ENCODE assay signal across 14 mouse cellular contexts in the genomic region with DNA sequence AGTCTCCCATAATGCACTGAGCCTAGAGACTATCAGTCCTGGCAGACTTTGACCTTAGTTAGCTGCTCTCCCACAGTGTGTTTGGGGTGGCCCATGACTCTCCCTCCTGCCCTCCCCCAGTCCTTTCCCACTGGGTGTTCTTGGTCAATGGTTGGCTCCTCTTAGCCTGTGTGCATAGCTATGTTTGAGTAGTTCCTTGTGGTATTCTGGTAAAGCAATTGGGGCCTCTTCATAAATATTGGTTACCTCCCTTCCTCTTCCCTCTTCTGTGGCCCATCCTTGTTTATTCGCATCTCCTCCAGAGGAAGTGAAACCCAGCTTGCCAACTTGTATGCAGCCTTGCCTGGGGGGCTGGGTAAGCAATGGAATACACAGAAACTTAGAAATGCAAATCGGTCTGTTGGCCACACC.
DNase-seq lines count a peak whose midpoint lies in the region; ATAC-seq lines count a peak whose summit lies in the region.
"Had no signal": no experiment of that assay in that cellular context is flagged by ENCODE, and none has a peak within 500 bp of the region (broad histone marks: within the 10 kb centered on the region; RNA-seq: fewer than 3 reads in every experiment).

No protein-coding gene starts in this region.

- WGBS in kidney, embryonic 15.5 days, result 76% methylated on average over 2 of the region's 2 CpGs

- no peak for ATAC-seq in kidney, embryonic 15.5 days (replicated peaks; ENCODE audit: low FRiP score)
- ATAC-seq: forebrain, postnatal 0 days had no signal

- H3K9ac ChIP-seq in kidney, embryonic 15.5 days, result no peak overlapping the region
- H3K9ac ChIP-seq: forebrain, postnatal 0 days; limb, embryonic 13.5 days; neural tube, embryonic 12.5 days had no signal

- no peaks in the 10 kb centered on the region for H3K27me3 ChIP-seq in kidney, embryonic 15.5 days
- H3K27me3 ChIP-seq: limb, embryonic 13.5 days; neural tube, embryonic 12.5 days had no signal

- no peaks in the 10 kb centered on the region for H3K9me3 ChIP-seq in kidney, embryonic 15.5 days (replicated peaks)
- H3K9me3 ChIP-seq: limb, embryonic 13.5 days; midbrain, embryonic 10.5 days; neural tube, embryonic 12.5 days had no signal

- H3K4me2 ChIP-seq in kidney, embryonic 15.5 days, result no peak overlapping the region
- H3K4me2 ChIP-seq: limb, embryonic 13.5 days; neural tube, embryonic 12.5 days had no signal

- peak; percentile 53 for DNase-seq in kidney, adult 11 months
- peak; percentile 27 for DNase-seq in T-cell, adult 2 months (ENCODE audit: low spot score)
- DNase-seq in lung, postnatal 14 days, result peak; percentile 28
- peak; percentile 57 to 58 for DNase-seq in spleen, adult 18-20 months
- DNase-seq in testis, postnatal 14 days (ENCODE audit: low spot score), result no peak
- no peak for DNase-seq in thymus, postnatal 4 days
- DNase-seq in embryo, embryonic 10.5 days (ENCODE audit: low spot score), result no peak
- DNase-seq: forebrain, postnatal 0 days; heart, postnatal 10 days; layer of hippocampus, adult 9-11 months had no signal

- no peak overlapping the region for H3K27ac ChIP-seq in kidney, embryonic 15.5 days
- H3K27ac ChIP-seq: limb, embryonic 13.5 days; midbrain, embryonic 10.5 days; neural tube, embryonic 12.5 days had no signal

- peaks cover 16% of the 10 kb centered on the region for H3K4me1 ChIP-seq in kidney, embryonic 15.5 days

- H3K4me3 ChIP-seq in kidney, embryonic 15.5 days (replicated peaks), result no peak overlapping the region
- H3K4me3 ChIP-seq: limb, embryonic 13.5 days; midbrain, embryonic 10.5 days; neural tube, embryonic 12.5 days had no signal

- H3K36me3 ChIP-seq in kidney, embryonic 15.5 days, result no peaks in the 10 kb centered on the region
- H3K36me3 ChIP-seq: limb, embryonic 13.5 days; midbrain, embryonic 10.5 days; neural tube, embryonic 12.5 days had no signal

Comparison
In these comparisons a context has a peak if more than half of its experiments do, and no peak if none do; other contexts are left out.
1. DNase-seq: peak in kidney, adult 11 months (single experiment), T-cell, adult 2 months (single experiment), lung, postnatal 14 days (single experiment) and spleen, adult 18-20 months (2 of 2); none in testis, postnatal 14 days (single experiment), thymus, postnatal 4 days (single experiment) and embryo, embryonic 10.5 days (single experiment).